Mouse (Mus musculus) embryonic fibroblast, embryonic 13.5 days (primary cell): Measurements from ENCODE around the gene Oas2.

Experiments
- CTCF ChIP-seq: IDR thresholded peaks from 2 replicates; pipeline ENCODE4 v1.5.1; 2011; ENCODE audit warnings: mild to moderate bottlenecking, control low read depth, low read length, moderate library complexity, borderline replicate concordance; ENCODE audit not compliant: insufficient read depth
- POLR2A ChIP-seq: IDR thresholded peaks from 2 replicates; pipeline ENCODE4 v1.6.1; 2011; ENCODE audit warnings: low read depth, mild to moderate bottlenecking, control low read depth, low read length, moderate library complexity

GRCm38 (mm10) chr5:120687484-120687851 lies 62.2 kb downstream of the Oas2 start:
- TF ChIP-seq CTCF = no peak
- TF ChIP-seq POLR2A = no peak
